Mouse (Mus musculus): ENCODE data around the gene Notch1. TPM values are rescaled to one million over a fixed set of nuclear protein-coding genes. Genes with fewer than 3 reads are reported as not detected.

The Notch1 gene
- 14.1 and 15.4 TPM in 2 replicates for polyA plus RNA-seq (2015; fragmentation: Nextera tagmentation; extraction: Ambion mirVana)

DNA sequence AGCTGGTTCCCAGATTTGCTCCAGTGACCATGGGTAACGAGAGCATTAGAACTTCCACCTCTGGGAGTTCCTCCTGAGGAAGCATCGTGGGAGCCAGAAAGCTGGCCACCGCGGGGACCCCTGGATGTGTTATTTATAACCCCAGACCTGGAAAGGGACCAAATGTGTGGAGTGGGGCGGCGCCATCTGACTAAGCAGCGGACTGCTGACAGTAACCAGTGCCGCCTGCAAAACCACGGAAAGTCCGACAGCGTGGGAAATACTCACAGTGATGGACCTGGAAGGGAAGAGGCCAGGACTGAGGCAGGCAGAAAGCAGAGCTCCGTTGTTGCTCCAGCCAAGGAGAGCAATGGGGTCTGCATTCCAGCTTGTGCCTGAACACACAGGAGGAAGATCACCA is at the start of gene Notch1:
Notch1 (minus strand) TSS at position 389 of the 400 bp plus-strand sequence.
- H3K36me3 ChIP-seq (ENCODE audit: control insufficient read depth, insufficient read depth, low read length) = no peaks in the 10 kb centered on the region
- H3K27me3 ChIP-seq (ENCODE audit: control insufficient read depth, insufficient read depth, low read length) = no peaks in the 10 kb centered on the region
- WGBS = 14% methylated on average over 12 of the region's 12 CpGs
- H3K4me1 ChIP-seq (ENCODE audit: control insufficient read depth, insufficient read depth, low read length) = peaks cover 27% of the 10 kb centered on the region
- H3K4me3 ChIP-seq (replicated peaks; ENCODE audit: low read length) = no peak within 1 kb of the TSS
- no peaks in the 10 kb centered on the region for H3K9me3 ChIP-seq (replicated peaks; ENCODE audit: control insufficient read depth, low read length)
- H3K4me2 ChIP-seq (ENCODE audit: low read depth, low read length) = peak within 1 kb of the TSS; percentile 4
- peak within 1 kb of the TSS; percentile 23; the same call in 1 of the 2 replicates for H3K9ac ChIP-seq (ENCODE audit: low read length)
- peak; percentile 81 for ATAC-seq (ENCODE audit: insufficient read depth, low FRiP score)
- peak within 1 kb of the TSS; percentile 68 for H3K27ac ChIP-seq (ENCODE audit: low read length)

- Histone ChIP-seq H3K4me3 (replicated peaks; ENCODE audit: low read length) (no peak overlapping the region), H3K4me1 (ENCODE audit: control insufficient read depth, insufficient read depth, low read length) (no peaks in the 10 kb centered on the region; the same call in 1 of the 2 replicates), H3K27me3 (ENCODE audit: control insufficient read depth, insufficient read depth, low read length) (no peaks in the 10 kb centered on the region), H3K9ac (ENCODE audit: low read length) (no peak overlapping the region), H3K36me3 (ENCODE audit: control insufficient read depth, insufficient read depth, low read length) (no peaks in the 10 kb centered on the region), H3K4me2 (ENCODE audit: low read depth, low read length) (no peak overlapping the region), H3K9me3 (replicated peaks; ENCODE audit: control insufficient read depth, low read length) (no peaks in the 10 kb centered on the region), H3K27ac (ENCODE audit: low read length) (no peak overlapping the region)
- 21% methylated on average over 4 of the region's 4 CpGs for WGBS
- no peak for ATAC-seq (ENCODE audit: insufficient read depth, low FRiP score)
Measured at GRCm38 (mm10) chr2:26566221-26566620, 49.8 kb upstream of the Notch1 start.

DNA sequence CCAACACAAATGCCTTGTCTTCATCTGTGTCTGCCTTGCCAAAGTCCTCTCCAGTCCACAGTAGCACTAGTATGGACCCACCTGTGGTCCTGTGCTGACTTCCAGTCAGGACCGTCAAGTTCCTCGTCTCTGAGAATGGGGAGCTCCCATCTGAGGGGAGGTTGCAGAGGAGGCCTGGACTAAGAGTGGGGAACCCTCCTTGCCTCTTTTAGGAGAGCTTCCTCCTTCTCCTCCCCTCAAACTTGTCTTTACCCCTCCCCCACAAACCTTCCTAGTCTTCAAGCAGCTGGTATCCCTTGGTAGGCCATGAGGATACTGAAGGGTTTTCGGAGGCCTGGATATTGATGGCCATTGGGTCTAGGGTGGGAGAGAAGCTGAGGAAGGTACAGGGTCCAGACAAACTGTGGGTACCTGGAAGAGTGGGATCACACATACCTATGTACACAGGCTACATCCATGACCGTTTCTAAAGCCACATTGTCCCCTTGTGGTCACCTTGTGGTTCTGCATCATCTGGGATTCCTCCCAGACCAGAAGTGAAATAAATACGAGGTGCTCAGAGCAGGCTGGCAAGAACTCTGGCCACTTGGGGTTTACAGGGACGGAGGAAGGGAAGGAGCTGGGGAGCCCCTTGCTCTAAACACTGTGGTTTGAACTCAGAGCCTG is 45.0 kb upstream of the Notch1 start:
- no peak overlapping the region for H3K4me3 ChIP-seq (replicated peaks; ENCODE audit: low read length)
- WGBS = 43% methylated on average over 6 of the region's 6 CpGs
- no peaks in the 10 kb centered on the region for H3K36me3 ChIP-seq (ENCODE audit: control insufficient read depth, insufficient read depth, low read length)
- no peak overlapping the region for H3K27ac ChIP-seq (ENCODE audit: low read length)
- no peaks in the 10 kb centered on the region for H3K27me3 ChIP-seq (ENCODE audit: control insufficient read depth, insufficient read depth, low read length)
- ATAC-seq (ENCODE audit: insufficient read depth, low FRiP score) = peak; percentile 48; the same call in 1 of the 2 replicates
- no peak overlapping the region for H3K4me2 ChIP-seq (ENCODE audit: low read depth, low read length)
- H3K4me1 ChIP-seq (ENCODE audit: control insufficient read depth, insufficient read depth, low read length) = peaks cover 7% of the 10 kb centered on the region; the same call in 1 of the 2 replicates
- H3K9ac ChIP-seq (ENCODE audit: low read length) = no peak overlapping the region
- H3K9me3 ChIP-seq (replicated peaks; ENCODE audit: control insufficient read depth, low read length) = no peaks in the 10 kb centered on the region

DNA sequence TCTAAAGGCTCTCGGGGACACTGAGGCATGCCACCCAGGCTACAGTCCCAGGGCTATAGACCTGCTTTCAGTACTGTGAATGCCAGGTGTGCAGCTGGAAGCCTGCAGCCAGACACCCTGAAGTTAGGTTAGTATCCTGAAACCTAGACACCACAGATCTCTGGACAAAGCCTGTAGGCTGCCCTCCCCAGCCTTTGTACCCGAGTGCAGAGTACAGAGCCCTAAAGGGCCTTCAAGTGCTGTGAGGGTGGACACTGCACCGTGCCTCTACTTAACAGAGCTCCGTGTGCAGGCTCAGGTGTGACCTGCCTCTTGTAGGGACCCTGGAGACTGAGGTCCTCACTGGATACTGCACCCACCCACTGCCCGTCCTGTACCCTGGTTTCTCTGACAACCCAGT is 44.0 kb upstream of the Notch1 start:
- Histone ChIP-seq H3K9ac (ENCODE audit: low read length) (no peak overlapping the region), H3K4me2 (ENCODE audit: low read depth, low read length) (no peak overlapping the region), H3K27ac (ENCODE audit: low read length) (no peak overlapping the region), H3K4me3 (replicated peaks; ENCODE audit: low read length) (no peak overlapping the region), H3K27me3 (ENCODE audit: control insufficient read depth, insufficient read depth, low read length) (no peaks in the 10 kb centered on the region), H3K36me3 (ENCODE audit: control insufficient read depth, insufficient read depth, low read length) (no peaks in the 10 kb centered on the region), H3K9me3 (replicated peaks; ENCODE audit: control insufficient read depth, low read length) (no peaks in the 10 kb centered on the region), H3K4me1 (ENCODE audit: control insufficient read depth, insufficient read depth, low read length) (peaks cover 10% of the 10 kb centered on the region; the same call in 1 of the 2 replicates)
- ATAC-seq (ENCODE audit: insufficient read depth, low FRiP score) = no peak
- 76% methylated on average over 5 of the region's 5 CpGs for WGBS

GRCm38 (mm10) chr2:26556535-26556993 is 40.1 kb upstream of the Notch1 start:
- peaks cover 17% of the 10 kb centered on the region; the same call in 1 of the 2 replicates for H3K4me1 ChIP-seq (ENCODE audit: control insufficient read depth, insufficient read depth, low read length)
- H3K4me2 ChIP-seq (ENCODE audit: low read depth, low read length) = no peak overlapping the region
- ATAC-seq (ENCODE audit: insufficient read depth, low FRiP score) = peak; percentile 28; the same call in 1 of the 2 replicates
- H3K27ac ChIP-seq (ENCODE audit: low read length) = peak overlapping the region; percentile 66
- 34% methylated on average over 4 of the region's 4 CpGs for WGBS
- no peaks in the 10 kb centered on the region for H3K36me3 ChIP-seq (ENCODE audit: control insufficient read depth, insufficient read depth, low read length)
- H3K9me3 ChIP-seq (replicated peaks; ENCODE audit: control insufficient read depth, low read length) = no peaks in the 10 kb centered on the region
- no peak overlapping the region for H3K4me3 ChIP-seq (replicated peaks; ENCODE audit: low read length)
- no peaks in the 10 kb centered on the region for H3K27me3 ChIP-seq (ENCODE audit: control insufficient read depth, insufficient read depth, low read length)
- H3K9ac ChIP-seq (ENCODE audit: low read length) = peak overlapping the region; percentile 42; the same call in 1 of the 2 replicates

- 74% methylated on average over 4 of the region's 4 CpGs for WGBS
- Histone ChIP-seq H3K27ac (ENCODE audit: low read length) (no peak overlapping the region), H3K4me1 (ENCODE audit: control insufficient read depth, insufficient read depth, low read length) (peaks cover 20% of the 10 kb centered on the region), H3K9ac (ENCODE audit: low read length) (no peak overlapping the region), H3K36me3 (ENCODE audit: control insufficient read depth, insufficient read depth, low read length) (no peaks in the 10 kb centered on the region), H3K9me3 (replicated peaks; ENCODE audit: control insufficient read depth, low read length) (no peaks in the 10 kb centered on the region), H3K27me3 (ENCODE audit: control insufficient read depth, insufficient read depth, low read length) (no peaks in the 10 kb centered on the region), H3K4me2 (ENCODE audit: low read depth, low read length) (no peak overlapping the region), H3K4me3 (replicated peaks; ENCODE audit: low read length) (no peak overlapping the region)
- no peak for ATAC-seq (ENCODE audit: insufficient read depth, low FRiP score)
Measured at GRCm38 (mm10) chr2:26555076-26555475, 38.6 kb upstream of the Notch1 start.

DNA sequence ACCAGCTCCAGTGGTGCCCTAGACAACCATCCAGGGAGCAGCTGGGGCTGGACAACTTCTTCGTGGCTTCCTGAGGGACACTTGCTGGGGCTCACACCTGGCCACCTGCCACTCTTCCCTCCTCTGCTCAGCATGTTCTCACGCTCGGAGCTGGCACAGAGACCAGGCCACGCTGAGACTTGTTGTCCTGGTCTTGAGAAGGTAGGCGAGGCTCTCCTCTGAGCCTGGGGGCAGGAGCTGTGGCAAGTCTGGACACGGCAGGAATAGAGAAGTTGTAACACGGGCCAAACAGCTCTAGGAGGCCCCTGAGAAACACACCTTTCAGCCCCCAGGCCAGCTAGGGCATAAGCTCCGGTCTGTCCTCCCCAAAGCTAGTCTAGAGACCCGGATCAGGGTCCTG is 37.4 kb upstream of the Notch1 start:
- peak; percentile 51; the same call in 1 of the 2 replicates for ATAC-seq (ENCODE audit: insufficient read depth, low FRiP score)
- 61% methylated on average over 9 of the region's 9 CpGs for WGBS
- Histone ChIP-seq H3K27me3 (ENCODE audit: control insufficient read depth, insufficient read depth, low read length) (no peaks in the 10 kb centered on the region), H3K4me3 (replicated peaks; ENCODE audit: low read length) (no peak overlapping the region), H3K4me1 (ENCODE audit: control insufficient read depth, insufficient read depth, low read length) (peaks cover 26% of the 10 kb centered on the region), H3K27ac (ENCODE audit: low read length) (peak overlapping the region; percentile 70), H3K9me3 (replicated peaks; ENCODE audit: control insufficient read depth, low read length) (no peaks in the 10 kb centered on the region), H3K9ac (ENCODE audit: low read length) (no peak overlapping the region), H3K4me2 (ENCODE audit: low read depth, low read length) (no peak overlapping the region), H3K36me3 (ENCODE audit: control insufficient read depth, insufficient read depth, low read length) (no peaks in the 10 kb centered on the region)

GRCm38 (mm10) chr2:26552066-26552465 is 35.6 kb upstream of the Notch1 start:
- Histone ChIP-seq H3K9me3 (replicated peaks; ENCODE audit: control insufficient read depth, low read length) (no peaks in the 10 kb centered on the region), H3K4me1 (ENCODE audit: control insufficient read depth, insufficient read depth, low read length) (peaks cover 25% of the 10 kb centered on the region), H3K4me2 (ENCODE audit: low read depth, low read length) (no peak overlapping the region), H3K27me3 (ENCODE audit: control insufficient read depth, insufficient read depth, low read length) (no peaks in the 10 kb centered on the region), H3K4me3 (replicated peaks; ENCODE audit: low read length) (no peak overlapping the region), H3K27ac (ENCODE audit: low read length) (peak overlapping the region; percentile 57; the same call in 1 of the 2 replicates), H3K36me3 (ENCODE audit: control insufficient read depth, insufficient read depth, low read length) (no peaks in the 10 kb centered on the region), H3K9ac (ENCODE audit: low read length) (no peak overlapping the region)
- ATAC-seq (ENCODE audit: insufficient read depth, low FRiP score) = no peak
- 78% methylated on average over 2 of the region's 2 CpGs for WGBS

DNA sequence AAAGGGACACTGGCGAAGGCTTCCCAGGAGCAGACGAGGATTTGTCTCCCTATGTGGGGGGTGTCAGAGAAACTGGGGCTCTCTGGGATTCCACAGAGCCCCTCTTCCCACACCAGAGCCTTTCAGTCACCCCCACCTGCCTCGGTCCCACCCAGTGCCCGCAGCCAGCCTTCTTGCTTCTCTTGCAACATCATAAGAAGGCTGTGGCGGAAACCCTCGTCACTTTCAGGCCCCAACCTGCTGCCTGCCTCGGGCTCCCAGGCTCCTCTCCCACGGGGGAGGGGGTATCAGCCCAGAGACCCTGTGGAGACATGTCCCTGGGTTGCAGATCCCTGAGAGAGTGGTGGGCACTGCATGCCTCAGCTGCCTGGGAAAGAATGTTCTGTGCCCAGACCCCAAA is 35.0 kb upstream of the Notch1 start:
- Histone ChIP-seq H3K27ac (ENCODE audit: low read length) (peak overlapping the region; percentile 57), H3K9me3 (replicated peaks; ENCODE audit: control insufficient read depth, low read length) (no peaks in the 10 kb centered on the region), H3K36me3 (ENCODE audit: control insufficient read depth, insufficient read depth, low read length) (no peaks in the 10 kb centered on the region), H3K4me2 (ENCODE audit: low read depth, low read length) (no peak overlapping the region), H3K27me3 (ENCODE audit: control insufficient read depth, insufficient read depth, low read length) (no peaks in the 10 kb centered on the region), H3K9ac (ENCODE audit: low read length) (no peak overlapping the region), H3K4me1 (ENCODE audit: control insufficient read depth, insufficient read depth, low read length) (peaks cover 19% of the 10 kb centered on the region), H3K4me3 (replicated peaks; ENCODE audit: low read length) (no peak overlapping the region)
- 63% methylated on average over 8 of the region's 8 CpGs for WGBS
- no peak for ATAC-seq (ENCODE audit: insufficient read depth, low FRiP score)
